Mouse (Mus musculus) limb, embryonic 15.5 days (tissue): ENCODE data around the gene Slc9a9. TPM values are rescaled to one million over a fixed set of nuclear protein-coding genes. Genes with fewer than 3 reads are reported as not detected.

Experiments used
- ATAC-seq: fragments of 200-750 bp; cut with Nextera tagmentation; 2 replicates; pipeline ENCODE4 v1.8.0; 2017; ENCODE audit warnings: low read depth, moderate TSS enrichment; ENCODE audit not compliant: insufficient number of reproducible peaks, low FRiP score, low TSS enrichment
- H3K27ac ChIP-seq: fragments of 300-500 bp; sonication (generic); 2 replicates; pipeline ENCODE4 v1.5.1; 2015; ENCODE audit warnings: moderate library complexity, mild to moderate bottlenecking, inconsistent platforms
- H3K27me3 ChIP-seq: fragments of 300-500 bp; sonication (generic); 2 replicates; pipeline ENCODE4 v1.6.1; 2015; ENCODE audit warnings: inconsistent platforms
- H3K36me3 ChIP-seq: fragments of 300-500 bp; sonication (generic); 2 replicates; pipeline ENCODE4 v1.6.1; 2015; ENCODE audit warnings: inconsistent platforms
- H3K4me1 ChIP-seq: fragments of 300-500 bp; sonication (generic); 2 replicates; pipeline ENCODE4 v1.6.1; 2015; ENCODE audit warnings: inconsistent platforms
- H3K4me2 ChIP-seq: fragments of 300-500 bp; sonication (generic); 2 replicates; pipeline ENCODE4 v1.6.1; 2015; ENCODE audit warnings: mild to moderate bottlenecking, inconsistent platforms
- H3K4me3 ChIP-seq: fragments of 300-500 bp; sonication (generic); 2 replicates; pipeline ENCODE4 v1.5.1; 2015; ENCODE audit warnings: mild to moderate bottlenecking, inconsistent platforms
- H3K9ac ChIP-seq: fragments of 300-500 bp; sonication (generic); 2 replicates; pipeline ENCODE4 v1.6.1; 2015; ENCODE audit warnings: inconsistent platforms
- H3K9me3 ChIP-seq: fragments of 300-500 bp; sonication (generic); 2 replicates; pipeline ENCODE4 v1.6.1; 2016; ENCODE audit warnings: inconsistent platforms
- WGBS: fragments of 180-500 bp; shearing (Covaris S2); methylation state at CpG from one replicate; pipeline ENCODE4 v1.1.7; 2015; 5-methylcytosine and 5-hydroxymethylcytosine counted together
- polyA plus RNA-seq: library from polyadenylated mRNA; unstranded; fragments of >200 nt; fragmentation: Nextera tagmentation; extraction: Ambion mirVana; gene quantifications from 2 replicates; pipeline ENCODE4 v1.2.1, GENCODE M21; 2015

Slc9a9 gene
- polyA plus RNA-seq, 1 experiment from 2014 or later: 6.1 TPM

GRCm38 (mm10) chr9:95207661-95208060 is 538.0 kb downstream of the Slc9a9 start:
- H3K4me2 ChIP-seq: no peak overlapping the region
- no peak overlapping the region for H3K4me3 ChIP-seq
- H3K27ac ChIP-seq: no peak overlapping the region
- no peaks in the 10 kb centered on the region for H3K4me1 ChIP-seq
- no peak for ATAC-seq
- H3K36me3 ChIP-seq: no peaks in the 10 kb centered on the region
- H3K9me3 ChIP-seq: no peaks in the 10 kb centered on the region
- H3K27me3 ChIP-seq: no peaks in the 10 kb centered on the region
- WGBS: 66% methylated on average over 7 of the region's 7 CpGs
- H3K9ac ChIP-seq: no peak overlapping the region

DNA sequence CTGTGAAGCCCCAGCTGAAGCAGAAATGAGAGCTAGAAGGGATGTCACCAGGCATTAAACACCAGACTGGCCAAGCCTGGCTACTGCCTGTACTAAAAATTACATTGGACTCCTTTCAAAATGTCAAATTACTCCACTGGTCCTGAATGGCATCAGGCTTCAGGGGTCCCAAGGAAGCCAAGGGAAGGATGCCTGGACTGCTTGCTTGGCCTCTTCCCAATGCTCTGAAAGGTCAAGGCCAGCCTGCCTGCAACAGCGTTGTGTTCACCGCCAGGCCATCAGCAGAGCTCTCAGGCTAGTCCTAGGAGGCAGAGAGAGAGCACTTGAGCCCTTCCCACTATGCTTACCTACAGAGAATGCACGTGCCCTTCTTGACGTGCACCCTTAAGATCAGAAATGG is 539.0 kb downstream of the Slc9a9 start:
- Histone ChIP-seq H3K4me1 (no peaks in the 10 kb centered on the region), H3K27me3 (no peaks in the 10 kb centered on the region), H3K27ac (no peak overlapping the region), H3K4me2 (no peak overlapping the region), H3K9ac (no peak overlapping the region), H3K9me3 (no peaks in the 10 kb centered on the region), H3K36me3 (no peaks in the 10 kb centered on the region), H3K4me3 (no peak overlapping the region)
- 86% methylated on average over 4 of the region's 4 CpGs for WGBS
- ATAC-seq: no peak

GRCm38 (mm10) chr9:95220009-95220408 is 550.3 kb downstream of the Slc9a9 start:
- Histone ChIP-seq H3K4me1 (no peaks in the 10 kb centered on the region), H3K27ac (no peak overlapping the region), H3K9ac (no peak overlapping the region), H3K4me2 (no peak overlapping the region), H3K36me3 (no peaks in the 10 kb centered on the region), H3K9me3 (no peaks in the 10 kb centered on the region), H3K27me3 (no peaks in the 10 kb centered on the region), H3K4me3 (no peak overlapping the region)
- 54% methylated on average over 3 of the region's 3 CpGs for WGBS
- ATAC-seq: no peak

- Histone ChIP-seq H3K4me2 (no peak overlapping the region), H3K36me3 (no peaks in the 10 kb centered on the region), H3K27ac (no peak overlapping the region), H3K4me1 (no peaks in the 10 kb centered on the region), H3K27me3 (no peaks in the 10 kb centered on the region), H3K9ac (no peak overlapping the region), H3K9me3 (no peaks in the 10 kb centered on the region), H3K4me3 (no peak overlapping the region)
- no peak for ATAC-seq
- WGBS: 82% methylated on average over 5 of the region's 5 CpGs
Measured at GRCm38 (mm10) chr9:95221310-95221709, 551.6 kb downstream of the Slc9a9 start.

GRCm38 (mm10) chr9:95226986-95227385 is 557.3 kb downstream of the Slc9a9 start:
- Histone ChIP-seq H3K9me3 (no peaks in the 10 kb centered on the region), H3K4me3 (no peak overlapping the region), H3K4me2 (no peak overlapping the region), H3K4me1 (no peaks in the 10 kb centered on the region), H3K36me3 (no peaks in the 10 kb centered on the region), H3K9ac (no peak overlapping the region), H3K27me3 (no peaks in the 10 kb centered on the region), H3K27ac (no peak overlapping the region)
- 73% methylated on average over 4 of the region's 4 CpGs for WGBS
- no peak for ATAC-seq

- no peak for ATAC-seq
- no peaks in the 10 kb centered on the region for H3K27me3 ChIP-seq
- H3K27ac ChIP-seq: no peak overlapping the region
- 94% methylated on average over 1 of the region's 1 CpGs for WGBS
- no peak overlapping the region for H3K4me3 ChIP-seq
- H3K4me1 ChIP-seq: no peaks in the 10 kb centered on the region
- H3K36me3 ChIP-seq: no peaks in the 10 kb centered on the region
- H3K4me2 ChIP-seq: no peak overlapping the region
- no peaks in the 10 kb centered on the region for H3K9me3 ChIP-seq
- H3K9ac ChIP-seq: no peak overlapping the region
Measured at GRCm38 (mm10) chr9:95228123-95228522, 558.4 kb downstream of the Slc9a9 start.

GRCm38 (mm10) chr9:95229147-95229546 is 559.4 kb downstream of the Slc9a9 start:
- Histone ChIP-seq H3K36me3 (no peaks in the 10 kb centered on the region), H3K4me2 (no peak overlapping the region), H3K9me3 (no peaks in the 10 kb centered on the region), H3K27ac (no peak overlapping the region), H3K9ac (no peak overlapping the region), H3K4me1 (no peaks in the 10 kb centered on the region), H3K4me3 (no peak overlapping the region), H3K27me3 (no peaks in the 10 kb centered on the region)
- ATAC-seq: no peak
- 82% methylated on average over 2 of the region's 2 CpGs for WGBS

GRCm38 (mm10) chr9:95239900-95240299 is 570.2 kb downstream of the Slc9a9 start:
- Histone ChIP-seq H3K4me1 (no peaks in the 10 kb centered on the region), H3K27ac (no peak overlapping the region), H3K27me3 (no peaks in the 10 kb centered on the region), H3K4me3 (no peak overlapping the region), H3K9me3 (no peaks in the 10 kb centered on the region), H3K9ac (no peak overlapping the region), H3K4me2 (no peak overlapping the region), H3K36me3 (no peaks in the 10 kb centered on the region)
- ATAC-seq: no peak

GRCm38 (mm10) chr9:95242628-95243195 is 573.0 kb downstream of the Slc9a9 start:
- ATAC-seq: no peak
- Histone ChIP-seq H3K36me3 (no peaks in the 10 kb centered on the region), H3K9ac (no peak overlapping the region), H3K4me3 (no peak overlapping the region), H3K27ac (no peak overlapping the region), H3K9me3 (no peaks in the 10 kb centered on the region), H3K27me3 (no peaks in the 10 kb centered on the region), H3K4me1 (no peaks in the 10 kb centered on the region), H3K4me2 (no peak overlapping the region)
- WGBS: 90% methylated on average over 2 of the region's 2 CpGs

GRCm38 (mm10) chr9:95254162-95254561 is 584.5 kb downstream of the Slc9a9 start:
- no peak overlapping the region for H3K27ac ChIP-seq
- H3K36me3 ChIP-seq: no peaks in the 10 kb centered on the region
- H3K4me3 ChIP-seq: no peak overlapping the region
- H3K27me3 ChIP-seq: no peaks in the 10 kb centered on the region
- H3K9ac ChIP-seq: no peak overlapping the region
- H3K4me1 ChIP-seq: no peaks in the 10 kb centered on the region
- WGBS: 81% methylated on average over 4 of the region's 4 CpGs
- no peak overlapping the region for H3K4me2 ChIP-seq
- no peaks in the 10 kb centered on the region for H3K9me3 ChIP-seq
- no peak for ATAC-seq

DNA sequence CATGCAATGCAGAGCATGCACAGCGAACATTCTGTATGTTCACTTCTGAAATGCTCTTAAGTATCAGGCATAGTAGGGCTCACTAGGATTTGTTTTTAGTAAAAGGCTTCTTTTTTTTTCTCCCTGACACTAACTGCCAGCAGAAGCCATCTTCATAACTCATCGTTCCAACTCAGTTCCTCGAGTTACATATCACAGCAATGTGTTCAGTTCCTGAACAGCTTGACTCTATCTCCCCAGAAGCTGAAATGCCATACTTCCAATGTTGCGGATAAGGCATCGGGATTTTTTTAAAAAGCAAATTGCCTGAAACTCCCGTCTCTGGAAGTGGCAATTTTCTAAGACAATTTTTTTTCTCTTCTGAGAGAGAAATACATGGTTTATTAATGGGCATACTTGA is 586.1 kb downstream of the Slc9a9 start:
- ATAC-seq: no peak
- no peak overlapping the region for H3K27ac ChIP-seq
- H3K27me3 ChIP-seq: no peaks in the 10 kb centered on the region
- H3K4me1 ChIP-seq: no peaks in the 10 kb centered on the region
- no peaks in the 10 kb centered on the region for H3K36me3 ChIP-seq
- no peak overlapping the region for H3K4me3 ChIP-seq
- WGBS: 86% methylated on average over 6 of the region's 6 CpGs
- H3K9ac ChIP-seq: no peak overlapping the region
- H3K4me2 ChIP-seq: no peak overlapping the region
- no peaks in the 10 kb centered on the region for H3K9me3 ChIP-seq

DNA sequence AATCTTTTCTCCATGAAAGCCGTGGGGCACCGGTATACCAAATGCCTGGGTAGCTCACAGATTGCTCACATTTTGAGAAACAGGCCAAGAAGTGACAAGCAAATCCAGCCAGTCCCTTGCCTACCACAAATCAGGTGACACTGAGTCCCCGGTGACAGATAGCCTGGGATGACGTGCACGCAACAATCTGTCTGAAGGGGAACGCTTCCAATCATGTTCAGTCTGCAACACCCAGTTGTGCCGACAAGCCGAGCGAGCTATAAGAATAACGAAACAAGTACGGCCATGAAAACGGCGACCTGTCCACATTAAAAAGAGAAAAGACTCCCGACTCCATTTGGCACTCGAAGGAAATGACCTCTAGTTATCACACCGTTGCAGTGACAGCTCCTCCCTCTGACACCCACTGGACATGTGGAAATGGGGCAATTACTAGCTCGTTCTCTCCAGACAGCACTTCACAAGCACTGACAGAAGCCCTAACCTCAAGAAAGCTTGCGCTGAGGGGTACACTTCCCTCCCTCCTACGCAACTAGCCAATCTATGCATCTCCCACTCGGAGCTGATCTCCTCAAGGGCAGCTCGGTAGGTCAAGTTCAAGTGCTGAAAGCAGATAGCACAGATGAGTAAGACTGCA is 587.1 kb downstream of the Slc9a9 start:
- 73% methylated on average over 21 of the region's 21 CpGs for WGBS
- no peak overlapping the region for H3K9ac ChIP-seq
- no peaks in the 10 kb centered on the region for H3K9me3 ChIP-seq
- ATAC-seq: no peak
- no peaks in the 10 kb centered on the region for H3K36me3 ChIP-seq
- no peak overlapping the region for H3K4me3 ChIP-seq
- no peaks in the 10 kb centered on the region for H3K4me1 ChIP-seq
- H3K27ac ChIP-seq: no peak overlapping the region
- H3K27me3 ChIP-seq: no peaks in the 10 kb centered on the region
- H3K4me2 ChIP-seq: no peak overlapping the region

- H3K9ac ChIP-seq: no peak overlapping the region
- ATAC-seq: no peak
- H3K4me3 ChIP-seq: no peak overlapping the region
- no peak overlapping the region for H3K4me2 ChIP-seq
- H3K27me3 ChIP-seq: no peaks in the 10 kb centered on the region
- H3K4me1 ChIP-seq: no peaks in the 10 kb centered on the region
- no peaks in the 10 kb centered on the region for H3K36me3 ChIP-seq
- no peak overlapping the region for H3K27ac ChIP-seq
- 53% methylated on average over 3 of the region's 3 CpGs for WGBS
- no peaks in the 10 kb centered on the region for H3K9me3 ChIP-seq
Measured at GRCm38 (mm10) chr9:95262851-95263250, 593.1 kb downstream of the Slc9a9 start.
